Mouse (Mus musculus): ENCODE measurements at regions not wholly inside any gene's neighbourhood (a gene's known extent, or its start where the extent isn't known, plus 50 kb on each side); places are given as distances from the start of the nearest gene placed in this dataset.

GRCm38 (mm10) chr2:178949103-178949502 is 493.1 kb upstream of the Cdh4 start:
- dilution Hi-C loops (cut with MboI; ENCODE audit: extremely low pct_ligation_motif_present, extremely low pct_unique_long_range_greater_than_20kb, low sequenced_read_pairs) (no loop called here), in situ Hi-C loops (cut with MboI; ENCODE audit: low pct_ligation_motif_present, low pct_unique_long_range_greater_than_20kb, low sequenced_read_pairs) (no loop called here)
- no peaks in the 10 kb centered on the region for H3K27me3 ChIP-seq (replicated peaks)
- H3K36me3 ChIP-seq (replicated peaks in 1 of 2; ENCODE audit: control insufficient read depth in 1 of 2, insufficient read depth in 1 of 2, low read length in 1 of 2), result no peaks in the 10 kb centered on the region
- H3K27ac ChIP-seq (ENCODE audit: insufficient read depth, low read depth), result no peak overlapping the region
- H3K9ac ChIP-seq (ENCODE audit: insufficient read depth, low read depth), result no peak overlapping the region
- H3K4me3 ChIP-seq (replicated peaks in 1 of 3; ENCODE audit: low read depth in 2 of 3, low read length in 2 of 3, poor library complexity in 1 of 3), result no peak overlapping the region
- no peaks in the 10 kb centered on the region for H3K79me2 ChIP-seq (replicated peaks; ENCODE audit: control insufficient read depth, extremely low read depth, insufficient read depth, poor library complexity, severe bottlenecking)
- no peak for DNase-seq (ENCODE audit: extremely low read depth)
- H3K4me1 ChIP-seq (ENCODE audit: control insufficient read depth in 1 of 2, insufficient read depth in 2 of 2), result no peaks in the 10 kb centered on the region
- no peak for TF ChIP-seq RAD21 (IDR thresholded peaks at IDR 0.05; ENCODE audit: low read depth, low read length)
- TF ChIP-seq RCOR1 (conservative IDR thresholded peaks at IDR 0.05; ENCODE audit: low read depth, low read length), result no peak
- TF ChIP-seq EP300 (IDR thresholded peaks at IDR 0.05; ENCODE audit: low read length), result no peak
- TF ChIP-seq CHD1 (IDR thresholded peaks at IDR 0.05; ENCODE audit: low read depth, low read length), result no peak
- TF ChIP-seq MAZ (IDR thresholded peaks at IDR 0.05; ENCODE audit: low read depth, low read length), result no peak
- TF ChIP-seq HCFC1 (IDR thresholded peaks at IDR 0.05; ENCODE audit: low read depth, low read length), result no peak
- no peak for TF ChIP-seq ZNF384 (IDR thresholded peaks at IDR 0.05; ENCODE audit: low read depth, low read length)
- no peak for TF ChIP-seq CTCF (conservative IDR thresholded peaks at IDR 0.05 in 1 of 2, IDR thresholded peaks at IDR 0.05 in 1 of 2; ENCODE audit: low read depth in 2 of 2, low read length in 2 of 2)
- H3K4me2 ChIP-seq (ENCODE audit: insufficient read depth, low read depth, poor library complexity, severe bottlenecking), result no peak overlapping the region
- peaks cover 81% of the 10 kb centered on the region for H3K9me3 ChIP-seq (replicated peaks; ENCODE audit: low read length)

GRCm38 (mm10) chr2:178950304-178950703 is 491.9 kb upstream of the Cdh4 start:
- peaks cover 83% of the 10 kb centered on the region for H3K9me3 ChIP-seq (replicated peaks; ENCODE audit: low read length)
- no peak overlapping the region for H3K4me2 ChIP-seq (ENCODE audit: insufficient read depth, low read depth, poor library complexity, severe bottlenecking)
- no peak overlapping the region for H3K9ac ChIP-seq (ENCODE audit: insufficient read depth, low read depth)
- H3K79me2 ChIP-seq (replicated peaks; ENCODE audit: control insufficient read depth, extremely low read depth, insufficient read depth, poor library complexity, severe bottlenecking), result no peaks in the 10 kb centered on the region
- no peak for DNase-seq (ENCODE audit: extremely low read depth)
- H3K27me3 ChIP-seq (replicated peaks), result no peaks in the 10 kb centered on the region
- no peak overlapping the region for H3K4me3 ChIP-seq (replicated peaks in 1 of 3; ENCODE audit: low read depth in 2 of 3, low read length in 2 of 3, poor library complexity in 1 of 3)
- in situ Hi-C loops (cut with MboI; ENCODE audit: low pct_ligation_motif_present, low pct_unique_long_range_greater_than_20kb, low sequenced_read_pairs), result no loop called here
- dilution Hi-C loops (cut with MboI; ENCODE audit: extremely low pct_ligation_motif_present, extremely low pct_unique_long_range_greater_than_20kb, low sequenced_read_pairs), result no loop called here
- no peak overlapping the region for H3K27ac ChIP-seq (ENCODE audit: insufficient read depth, low read depth)
- no peaks in the 10 kb centered on the region for H3K4me1 ChIP-seq (ENCODE audit: control insufficient read depth in 1 of 2, insufficient read depth in 2 of 2)
- TF ChIP-seq POLR2A (IDR thresholded peaks at IDR 0.05; ENCODE audit: low read depth, low read length) (no peak), JUND (conservative IDR thresholded peaks at IDR 0.05; ENCODE audit: low read depth, low read length) (no peak), ZMIZ1 (IDR thresholded peaks at IDR 0.05; ENCODE audit: low read depth, low read length) (no peak)
- no peaks in the 10 kb centered on the region for H3K36me3 ChIP-seq (replicated peaks in 1 of 2; ENCODE audit: control insufficient read depth in 1 of 2, insufficient read depth in 1 of 2, low read length in 1 of 2)

GRCm38 (mm10) chr2:178954420-178955067 is 487.7 kb upstream of the Cdh4 start:
- no peaks in the 10 kb centered on the region for H3K36me3 ChIP-seq (replicated peaks in 1 of 2; ENCODE audit: control insufficient read depth in 1 of 2, insufficient read depth in 1 of 2, low read length in 1 of 2)
- H3K27me3 ChIP-seq (replicated peaks), result no peaks in the 10 kb centered on the region
- H3K4me3 ChIP-seq (replicated peaks in 1 of 3; ENCODE audit: low read depth in 2 of 3, low read length in 2 of 3, poor library complexity in 1 of 3), result no peak overlapping the region
- dilution Hi-C loops (cut with MboI; ENCODE audit: extremely low pct_ligation_motif_present, extremely low pct_unique_long_range_greater_than_20kb, low sequenced_read_pairs), result no loop called here
- H3K79me2 ChIP-seq (replicated peaks; ENCODE audit: control insufficient read depth, extremely low read depth, insufficient read depth, poor library complexity, severe bottlenecking), result no peaks in the 10 kb centered on the region
- no peak for DNase-seq (ENCODE audit: extremely low read depth)
- no peaks in the 10 kb centered on the region for H3K4me1 ChIP-seq (ENCODE audit: control insufficient read depth in 1 of 2, insufficient read depth in 2 of 2)
- in situ Hi-C loops (cut with MboI; ENCODE audit: low pct_ligation_motif_present, low pct_unique_long_range_greater_than_20kb, low sequenced_read_pairs), result no loop called here
- H3K27ac ChIP-seq (ENCODE audit: insufficient read depth, low read depth), result no peak overlapping the region
- TF ChIP-seq UBTF (IDR thresholded peaks at IDR 0.05; ENCODE audit: low read depth, low read length), result no peak
- no peak for TF ChIP-seq NRF1 (IDR thresholded peaks at IDR 0.05; ENCODE audit: low read depth, low read length)
- no peak for TF ChIP-seq GABPA (IDR thresholded peaks at IDR 0.05; ENCODE audit: insufficient replicate concordance, low read depth, low read length)
- no peak for TF ChIP-seq RAD21 (IDR thresholded peaks at IDR 0.05; ENCODE audit: low read depth, low read length)
- TF ChIP-seq ZNF384 (IDR thresholded peaks at IDR 0.05; ENCODE audit: low read depth, low read length), result no peak
- no peak for TF ChIP-seq HCFC1 (IDR thresholded peaks at IDR 0.05; ENCODE audit: low read depth, low read length)
- no peak for TF ChIP-seq MAX (IDR thresholded peaks at IDR 0.05; ENCODE audit: low read length)
- no peak for TF ChIP-seq KAT2A (IDR thresholded peaks at IDR 0.05; ENCODE audit: insufficient replicate concordance, low read length)
- no peak for TF ChIP-seq MAFK (IDR thresholded peaks at IDR 0.05; ENCODE audit: insufficient replicate concordance, low read length)
- no peak for TF ChIP-seq ETS1 (conservative IDR thresholded peaks at IDR 0.05; ENCODE audit: low read depth, low read length)
- no peak for TF ChIP-seq E2F4 (IDR thresholded peaks at IDR 0.05; ENCODE audit: insufficient replicate concordance, low read depth, low read length)
- H3K9ac ChIP-seq (ENCODE audit: insufficient read depth, low read depth), result no peak overlapping the region
- peaks cover 88% of the 10 kb centered on the region for H3K9me3 ChIP-seq (replicated peaks; ENCODE audit: low read length)
- no peak overlapping the region for H3K4me2 ChIP-seq (ENCODE audit: insufficient read depth, low read depth, poor library complexity, severe bottlenecking)
